Mouse (Mus musculus): ENCODE measurements around the gene Plekha8. TPM values are rescaled to one million over a fixed set of nuclear protein-coding genes. Genes with fewer than 3 reads are reported as not detected.

The Plekha8 gene
- polyA plus RNA-seq, 1 experiment from 2014 or later = 16.8 TPM

DNA sequence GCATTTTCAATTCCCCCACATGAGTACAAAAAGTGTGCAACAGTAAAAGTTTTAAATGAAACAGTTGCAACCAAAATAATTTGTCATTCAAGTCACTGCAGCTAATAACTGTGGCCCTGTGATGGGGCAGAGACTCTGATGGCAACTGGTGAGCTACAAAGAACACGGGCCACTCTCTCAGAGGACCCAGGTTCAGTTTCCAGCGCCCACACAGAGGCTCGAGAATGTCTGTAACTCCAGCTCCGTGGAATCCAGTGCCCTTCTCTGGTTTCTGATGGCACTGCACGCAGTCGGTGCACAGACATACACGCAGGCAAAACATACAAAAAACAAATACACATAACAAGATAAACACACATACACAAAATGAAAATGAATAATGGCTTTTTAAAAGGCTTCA is 37.2 kb upstream of the Plekha8 start:
- H3K36me3 ChIP-seq (ENCODE audit: control insufficient read depth, insufficient read depth, low read length) = no peaks in the 10 kb centered on the region
- no peak overlapping the region for H3K4me3 ChIP-seq (ENCODE audit: low read depth, low read length)
- no peak overlapping the region for H3K9ac ChIP-seq (ENCODE audit: low read depth, low read length)
- no peaks in the 10 kb centered on the region for H3K9me3 ChIP-seq (ENCODE audit: control insufficient read depth, low read length)
- H3K27ac ChIP-seq (ENCODE audit: low read depth, low read length) = no peak overlapping the region
- no peaks in the 10 kb centered on the region for H3K27me3 ChIP-seq (ENCODE audit: control insufficient read depth, insufficient read depth, low read length)
- H3K4me2 ChIP-seq (replicated peaks; ENCODE audit: low read depth, low read length) = no peak overlapping the region
- ATAC-seq (ENCODE audit: low FRiP score) (no peak), DNase-seq (ENCODE audit: low spot score) (no peak)
- 95% methylated on average over 7 of the region's 7 CpGs for WGBS
- H3K4me1 ChIP-seq (replicated peaks; ENCODE audit: control insufficient read depth, insufficient read depth, low read length) = peaks cover 8% of the 10 kb centered on the region

DNA sequence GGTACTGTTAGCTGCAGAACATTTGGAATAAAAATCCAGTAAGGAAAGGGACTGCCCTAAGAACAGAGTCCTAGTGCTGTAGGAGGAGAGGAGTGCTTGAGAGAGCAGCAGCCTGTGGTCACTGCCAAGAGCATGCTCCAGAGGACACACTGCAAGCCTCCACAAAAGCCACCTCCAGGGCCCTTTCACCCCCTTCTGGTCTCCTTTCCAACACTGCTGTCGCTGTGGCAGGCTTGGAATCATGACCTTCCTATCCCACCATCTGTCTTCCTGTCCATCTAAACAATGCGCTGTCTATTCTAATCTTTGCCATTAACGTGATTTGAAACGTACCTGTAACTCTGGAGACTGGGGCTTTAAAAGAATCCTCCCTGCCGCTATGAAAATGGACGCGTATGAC is 36.4 kb upstream of the Plekha8 start:
- Histone ChIP-seq H3K4me3 (ENCODE audit: low read depth, low read length) (no peak overlapping the region), H3K27me3 (ENCODE audit: control insufficient read depth, insufficient read depth, low read length) (no peaks in the 10 kb centered on the region), H3K4me2 (replicated peaks; ENCODE audit: low read depth, low read length) (no peak overlapping the region), H3K27ac (ENCODE audit: low read depth, low read length) (no peak overlapping the region), H3K9ac (ENCODE audit: low read depth, low read length) (no peak overlapping the region), H3K9me3 (ENCODE audit: control insufficient read depth, low read length) (no peaks in the 10 kb centered on the region), H3K4me1 (replicated peaks; ENCODE audit: control insufficient read depth, insufficient read depth, low read length) (peaks cover 8% of the 10 kb centered on the region), H3K36me3 (ENCODE audit: control insufficient read depth, insufficient read depth, low read length) (no peaks in the 10 kb centered on the region)
- no peak for DNase-seq (ENCODE audit: low spot score)
- no peak for ATAC-seq (ENCODE audit: low FRiP score)
- WGBS = 56% methylated on average over 7 of the region's 7 CpGs

DNA sequence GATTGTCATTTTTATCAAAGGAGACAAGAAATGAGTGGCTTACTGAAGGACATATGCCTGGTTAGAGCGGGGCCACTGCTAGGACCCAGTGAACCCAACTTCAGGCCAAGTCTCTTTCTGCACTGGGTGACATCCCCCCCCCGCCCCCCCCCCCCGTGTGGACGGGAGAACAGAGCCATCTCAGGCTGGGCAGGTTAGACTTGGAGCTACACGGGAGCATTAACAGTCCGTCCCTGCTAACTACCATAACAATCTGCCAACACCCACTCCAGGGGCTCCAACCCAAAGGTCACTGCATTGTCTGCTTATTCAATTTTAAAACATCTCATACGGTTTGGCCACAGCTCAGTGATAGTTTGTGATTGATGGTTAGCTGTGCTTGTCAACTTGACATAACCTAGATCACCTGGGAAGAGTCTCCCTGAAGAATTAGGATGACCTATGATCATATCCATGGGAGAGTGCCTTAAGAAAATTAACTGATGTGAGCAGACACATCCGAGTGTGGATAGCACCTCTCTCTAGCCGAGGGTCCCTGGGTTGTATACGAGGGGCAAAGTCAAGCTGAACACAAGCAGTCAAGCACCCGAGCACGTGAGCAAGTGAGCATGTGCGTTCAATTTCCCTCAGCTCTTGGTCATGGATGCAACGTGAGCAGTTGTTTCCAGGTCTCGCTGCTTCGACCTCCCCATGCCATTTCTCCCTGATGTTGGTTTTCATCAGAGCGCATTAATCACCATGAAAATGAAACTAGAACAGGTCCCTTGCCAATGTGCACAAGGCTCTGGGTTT is 32.7 kb upstream of the Plekha8 start:
- Histone ChIP-seq H3K9ac (ENCODE audit: low read depth, low read length) (no peak overlapping the region), H3K27ac (ENCODE audit: low read depth, low read length) (no peak overlapping the region), H3K9me3 (ENCODE audit: control insufficient read depth, low read length) (no peaks in the 10 kb centered on the region), H3K4me3 (ENCODE audit: low read depth, low read length) (no peak overlapping the region), H3K4me2 (replicated peaks; ENCODE audit: low read depth, low read length) (no peak overlapping the region), H3K4me1 (replicated peaks; ENCODE audit: control insufficient read depth, insufficient read depth, low read length) (peaks cover 7% of the 10 kb centered on the region; the same call in 1 of the 2 replicates), H3K36me3 (ENCODE audit: control insufficient read depth, insufficient read depth, low read length) (no peaks in the 10 kb centered on the region), H3K27me3 (ENCODE audit: control insufficient read depth, insufficient read depth, low read length) (no peaks in the 10 kb centered on the region)
- no peak for DNase-seq (ENCODE audit: low spot score)
- 60% methylated on average over 17 of the region's 17 CpGs for WGBS
- no peak for ATAC-seq (ENCODE audit: low FRiP score)

DNA sequence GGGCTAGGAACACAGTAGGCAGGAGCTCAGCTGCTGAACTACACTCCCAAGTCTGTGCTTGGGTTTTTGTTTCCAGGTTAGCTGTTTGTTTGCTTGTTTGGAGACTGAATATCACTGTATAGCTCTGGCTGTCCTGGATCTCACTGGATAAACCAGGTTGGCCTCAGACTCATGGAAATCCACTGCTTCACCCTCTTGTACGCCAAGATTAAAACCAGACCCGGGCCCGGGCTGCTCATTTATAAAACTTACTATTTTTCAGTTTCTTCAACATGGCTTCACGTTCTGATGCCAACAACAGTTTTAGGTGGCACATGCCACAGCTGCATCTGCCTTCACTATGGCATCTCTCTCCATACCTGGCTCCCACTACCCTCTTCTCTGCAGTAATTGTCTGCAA is 31.4 kb upstream of the Plekha8 start:
- Histone ChIP-seq H3K4me1 (replicated peaks; ENCODE audit: control insufficient read depth, insufficient read depth, low read length) (peaks cover 7% of the 10 kb centered on the region; the same call in 1 of the 2 replicates), H3K4me3 (ENCODE audit: low read depth, low read length) (no peak overlapping the region), H3K9ac (ENCODE audit: low read depth, low read length) (no peak overlapping the region), H3K27me3 (ENCODE audit: control insufficient read depth, insufficient read depth, low read length) (no peaks in the 10 kb centered on the region), H3K4me2 (replicated peaks; ENCODE audit: low read depth, low read length) (no peak overlapping the region), H3K27ac (ENCODE audit: low read depth, low read length) (no peak overlapping the region), H3K36me3 (ENCODE audit: control insufficient read depth, insufficient read depth, low read length) (no peaks in the 10 kb centered on the region), H3K9me3 (ENCODE audit: control insufficient read depth, low read length) (no peaks in the 10 kb centered on the region)
- ATAC-seq (ENCODE audit: low FRiP score) (no peak), DNase-seq (ENCODE audit: low spot score) (no peak)
- WGBS = 97% methylated on average over 4 of the region's 4 CpGs

DNA sequence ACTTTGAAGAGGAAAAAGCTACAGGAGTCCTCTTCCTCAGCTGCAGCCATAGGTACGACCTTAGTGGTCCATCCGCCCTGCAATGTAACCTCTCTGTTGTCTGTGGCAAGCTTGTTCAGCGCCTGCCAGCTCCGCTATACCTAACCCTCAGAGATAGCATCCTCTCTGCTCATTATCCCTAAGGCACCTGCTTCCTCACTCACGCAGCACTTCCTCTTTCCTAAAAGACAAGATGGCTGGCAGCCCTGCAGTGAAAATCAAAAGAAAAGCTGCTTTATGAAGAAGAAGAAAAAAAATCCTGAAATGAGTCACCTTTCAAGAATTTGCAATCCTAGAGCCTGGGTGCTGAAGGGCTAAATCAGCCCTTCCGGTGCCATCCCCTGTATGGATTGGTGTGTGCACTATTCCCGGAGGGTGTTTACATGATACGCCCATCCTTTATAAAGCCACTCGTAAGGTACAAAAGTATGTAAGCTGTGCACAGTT is 30.4 kb upstream of the Plekha8 start:
- Histone ChIP-seq H3K9me3 (ENCODE audit: control insufficient read depth, low read length) (no peaks in the 10 kb centered on the region), H3K4me1 (replicated peaks; ENCODE audit: control insufficient read depth, insufficient read depth, low read length) (peaks cover 7% of the 10 kb centered on the region; the same call in 1 of the 2 replicates), H3K9ac (ENCODE audit: low read depth, low read length) (peak overlapping the region; percentile 37), H3K27ac (ENCODE audit: low read depth, low read length) (peak overlapping the region; percentile 94; the same call in 1 of the 2 replicates), H3K4me3 (ENCODE audit: low read depth, low read length) (peak overlapping the region; percentile 59), H3K4me2 (replicated peaks; ENCODE audit: low read depth, low read length) (peak overlapping the region; percentile 79), H3K27me3 (ENCODE audit: control insufficient read depth, insufficient read depth, low read length) (no peaks in the 10 kb centered on the region), H3K36me3 (ENCODE audit: control insufficient read depth, insufficient read depth, low read length) (no peaks in the 10 kb centered on the region)
- DNase-seq (ENCODE audit: low spot score) (no peak), ATAC-seq (ENCODE audit: low FRiP score) (no peak)
- 67% methylated on average over 9 of the region's 9 CpGs for WGBS

DNA sequence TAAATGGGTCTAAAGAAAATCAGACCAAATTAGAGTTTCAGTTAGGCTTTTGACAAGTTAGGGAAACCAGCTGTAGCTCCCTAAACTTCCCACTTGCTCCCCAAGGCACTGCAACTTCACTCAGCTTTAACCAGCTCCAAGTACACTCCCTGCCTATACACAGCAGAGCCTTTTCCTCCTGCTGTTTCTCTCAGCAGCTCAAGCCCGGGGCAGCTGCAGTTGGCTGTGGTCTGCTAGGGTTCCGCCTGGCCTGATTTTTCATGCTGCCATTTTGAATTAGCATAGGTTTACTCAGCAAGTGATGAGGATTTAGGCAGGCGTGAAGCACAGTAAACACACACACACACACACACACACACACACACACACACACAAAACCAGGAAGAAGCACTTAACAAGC is 29.9 kb upstream of the Plekha8 start:
- DNase-seq (ENCODE audit: low spot score) (peak; percentile 60), ATAC-seq (ENCODE audit: low FRiP score) (peak; percentile 60)
- no peaks in the 10 kb centered on the region for H3K36me3 ChIP-seq (ENCODE audit: control insufficient read depth, insufficient read depth, low read length)
- 14% methylated on average over 3 of the region's 3 CpGs for WGBS
- H3K9me3 ChIP-seq (ENCODE audit: control insufficient read depth, low read length) = no peaks in the 10 kb centered on the region
- peak overlapping the region; percentile 79 for H3K4me2 ChIP-seq (replicated peaks; ENCODE audit: low read depth, low read length)
- peak overlapping the region; percentile 59 for H3K4me3 ChIP-seq (ENCODE audit: low read depth, low read length)
- no peaks in the 10 kb centered on the region for H3K27me3 ChIP-seq (ENCODE audit: control insufficient read depth, insufficient read depth, low read length)
- peak overlapping the region; percentile 94; the same call in 1 of the 2 replicates for H3K27ac ChIP-seq (ENCODE audit: low read depth, low read length)
- H3K4me1 ChIP-seq (replicated peaks; ENCODE audit: control insufficient read depth, insufficient read depth, low read length) = peaks cover 7% of the 10 kb centered on the region; the same call in 1 of the 2 replicates
- peak overlapping the region; percentile 37 for H3K9ac ChIP-seq (ENCODE audit: low read depth, low read length)

DNA sequence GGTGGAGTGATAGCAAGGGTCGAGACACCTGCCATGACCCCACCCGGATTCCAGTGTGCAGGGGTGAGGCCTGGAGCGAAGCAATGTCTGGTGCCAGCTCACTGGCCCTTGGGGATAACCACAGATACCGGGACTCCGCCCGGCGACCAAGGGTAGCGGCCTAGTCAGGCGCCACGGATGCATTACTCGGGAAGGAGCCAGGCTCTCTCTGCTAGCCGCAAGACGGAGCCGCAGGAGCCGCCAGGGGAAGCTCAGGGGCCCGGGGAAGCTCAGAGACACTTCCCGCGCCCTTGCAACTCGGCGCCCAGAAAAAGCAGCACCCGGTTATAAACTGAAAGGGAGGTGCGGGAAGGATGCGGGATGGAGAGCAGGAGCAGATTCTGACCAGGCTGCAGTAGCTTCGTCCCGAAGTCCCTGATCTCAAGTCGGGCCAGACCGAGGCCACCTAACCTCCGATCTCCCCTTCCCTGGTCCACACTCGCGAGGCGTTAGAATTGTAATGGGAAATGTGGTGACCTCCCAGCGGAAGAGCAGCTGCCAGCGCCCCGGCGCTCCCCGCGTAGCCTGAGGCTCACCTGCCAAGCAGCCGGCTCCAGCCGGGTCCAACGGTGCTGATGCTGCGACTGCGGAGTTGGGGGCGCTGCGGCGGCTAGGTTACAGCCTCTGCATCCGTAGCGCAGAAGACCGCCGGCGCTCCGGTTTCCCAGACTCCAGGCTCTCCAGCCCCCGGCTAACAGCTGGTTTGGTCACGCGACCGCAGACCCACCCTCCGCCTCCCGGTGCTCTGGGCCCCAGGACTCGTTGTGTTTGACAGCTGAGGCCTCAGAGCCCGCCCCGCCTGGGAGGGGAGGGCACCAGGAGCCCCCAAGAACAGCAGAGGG is 29.0 kb upstream of the Plekha8 start, which contains the start of gene Scrn1:
Gene Scrn1 (minus strand): TSS at position 825 of the 881 bp plus-strand sequence.
- no peaks in the 10 kb centered on the region for H3K36me3 ChIP-seq (ENCODE audit: control insufficient read depth, insufficient read depth, low read length)
- WGBS = 1% methylated on average over 59 of the region's 60 CpGs
- ATAC-seq (ENCODE audit: low FRiP score) = peak; percentile 86
- peak; percentile 87 for DNase-seq (ENCODE audit: low spot score)
- peak within 1 kb of the TSS; percentile 59 for H3K4me3 ChIP-seq (ENCODE audit: low read depth, low read length)
- peaks cover 7% of the 10 kb centered on the region; the same call in 1 of the 2 replicates for H3K4me1 ChIP-seq (replicated peaks; ENCODE audit: control insufficient read depth, insufficient read depth, low read length)
- no peaks in the 10 kb centered on the region for H3K9me3 ChIP-seq (ENCODE audit: control insufficient read depth, low read length)
- H3K9ac ChIP-seq (ENCODE audit: low read depth, low read length) = peak within 1 kb of the TSS; percentile 75
- peak within 1 kb of the TSS; percentile 79 for H3K4me2 ChIP-seq (replicated peaks; ENCODE audit: low read depth, low read length)
- peak within 1 kb of the TSS; percentile 94 for H3K27ac ChIP-seq (ENCODE audit: low read depth, low read length)
- no peaks in the 10 kb centered on the region for H3K27me3 ChIP-seq (ENCODE audit: control insufficient read depth, insufficient read depth, low read length)

DNA sequence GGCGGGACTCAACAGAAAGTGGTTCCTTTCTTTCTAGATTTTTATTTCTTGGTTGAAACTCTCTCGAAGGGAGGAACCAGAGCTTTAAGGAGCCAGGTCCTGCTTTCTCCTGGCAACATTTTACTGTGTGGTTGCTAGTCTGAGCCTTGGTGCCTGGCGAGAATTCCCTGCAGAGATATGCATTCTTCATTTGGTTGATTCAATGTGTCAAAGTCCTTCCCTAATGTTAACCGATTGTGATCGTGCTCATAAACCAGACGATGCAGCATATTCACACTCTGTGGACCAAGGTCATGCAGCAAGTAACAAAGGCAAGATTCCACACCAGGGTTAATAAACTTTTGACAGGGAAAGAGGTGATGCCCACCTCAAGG is 28.4 kb upstream of the Plekha8 start:
- ATAC-seq (ENCODE audit: low FRiP score) (peak; percentile 29), DNase-seq (ENCODE audit: low spot score) (peak; percentile 49)
- H3K4me1 ChIP-seq (replicated peaks; ENCODE audit: control insufficient read depth, insufficient read depth, low read length) = peaks cover 7% of the 10 kb centered on the region; the same call in 1 of the 2 replicates
- 7% methylated on average over 6 of the region's 6 CpGs for WGBS
- peak overlapping the region; percentile 94 for H3K27ac ChIP-seq (ENCODE audit: low read depth, low read length)
- H3K4me3 ChIP-seq (ENCODE audit: low read depth, low read length) = peak overlapping the region; percentile 59
- H3K4me2 ChIP-seq (replicated peaks; ENCODE audit: low read depth, low read length) = peak overlapping the region; percentile 79
- H3K9me3 ChIP-seq (ENCODE audit: control insufficient read depth, low read length) = no peaks in the 10 kb centered on the region
- H3K27me3 ChIP-seq (ENCODE audit: control insufficient read depth, insufficient read depth, low read length) = no peaks in the 10 kb centered on the region
- H3K36me3 ChIP-seq (ENCODE audit: control insufficient read depth, insufficient read depth, low read length) = no peaks in the 10 kb centered on the region
- peak overlapping the region; percentile 75; the same call in 1 of the 2 replicates for H3K9ac ChIP-seq (ENCODE audit: low read depth, low read length)

Data from hindbrain, embryonic 11.5 days (tissue).